Mouse (Mus musculus): ENCODE data around the gene Lsp1.
A peak's percentile ranks its signal among the peaks of the same experiment; 100 is the strongest.

The Lsp1 gene

DNA sequence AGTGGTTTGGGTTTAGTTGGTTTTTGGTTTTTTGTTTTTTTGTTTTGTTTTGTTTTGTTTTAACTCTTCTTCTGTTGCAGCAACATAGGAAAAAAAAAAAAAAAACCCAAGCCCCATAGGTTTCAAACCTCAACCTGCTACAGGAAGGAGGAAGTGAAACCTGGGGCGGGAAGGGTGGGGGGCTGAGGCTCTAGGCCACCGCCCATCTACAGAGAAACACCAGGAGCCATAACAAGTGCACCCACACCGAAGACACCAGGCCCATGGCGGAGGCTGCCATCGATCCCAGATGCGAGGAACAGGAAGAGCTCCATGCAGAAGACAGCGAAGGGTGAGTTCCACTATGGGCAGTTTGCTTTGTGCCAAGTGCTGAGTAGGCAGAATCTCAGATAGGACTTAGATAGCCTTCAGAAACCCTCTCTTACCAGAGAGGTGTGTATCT, at the start of gene Lsp1:
Gene Lsp1, plus strand, starts transcription at position 174 of the 442 bp plus-strand sequence.
- DNase-seq = no peak

DNA sequence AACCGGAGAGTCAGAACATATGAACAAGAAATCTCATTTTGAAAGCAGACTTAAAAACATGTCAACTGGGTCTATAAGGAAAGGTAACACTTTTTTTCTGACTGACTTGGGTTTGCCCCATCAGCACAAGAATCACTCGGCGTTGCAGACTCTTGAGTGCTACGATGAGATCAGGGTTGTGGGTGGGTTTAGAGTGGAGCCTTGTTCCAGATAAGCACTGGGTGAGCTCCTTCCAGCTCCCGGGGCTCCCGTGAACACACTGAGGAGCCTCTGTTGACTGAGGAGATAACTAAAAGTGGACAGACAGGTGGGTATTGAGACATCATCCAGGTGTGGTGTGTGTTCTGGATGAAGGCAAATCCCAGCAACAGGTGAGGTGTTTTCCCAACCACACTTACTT, 47.3 kb upstream of the Lsp1 start:
- no peak for DNase-seq

DNA sequence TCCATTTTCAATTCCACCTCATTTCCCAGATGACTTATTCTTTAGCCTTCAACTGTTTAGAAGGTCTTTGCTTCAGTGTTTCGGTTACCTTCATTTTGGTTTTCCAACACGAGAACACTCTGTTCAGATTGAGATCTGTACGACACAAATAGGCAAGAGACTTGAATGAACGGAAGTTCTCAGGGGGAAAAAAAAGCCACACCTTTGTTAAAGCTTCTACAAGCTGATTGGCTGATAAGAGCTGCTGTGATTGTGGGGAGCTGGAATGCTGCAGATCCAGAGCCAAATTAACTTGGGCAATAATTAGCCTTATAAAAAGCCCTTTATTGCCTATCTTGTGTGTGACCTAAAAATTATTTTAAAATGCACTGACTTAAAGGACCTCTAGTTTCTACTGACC, 45.3 kb upstream of the Lsp1 start:
- no peak for DNase-seq

DNA sequence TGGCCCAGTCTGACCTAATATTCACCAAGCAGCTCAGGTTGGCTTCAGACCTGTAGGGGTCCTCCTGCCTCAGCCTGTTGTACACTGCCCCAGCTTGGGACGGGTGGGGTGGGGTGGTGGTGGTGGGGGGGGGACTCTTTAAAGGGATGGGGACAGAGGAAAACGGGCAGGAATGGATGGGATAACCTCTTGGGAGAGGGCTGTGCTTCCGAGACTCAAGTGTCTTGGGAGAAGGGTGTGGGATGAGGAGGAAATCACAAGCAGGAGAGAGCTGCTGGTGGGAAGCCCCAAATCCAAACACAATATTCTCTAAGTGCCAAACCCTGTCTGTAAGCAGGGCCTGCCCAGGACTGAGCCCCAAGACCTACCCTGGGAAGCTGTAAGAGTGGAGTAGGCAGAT, 44.4 kb upstream of the Lsp1 start:
- no peak for DNase-seq

DNA sequence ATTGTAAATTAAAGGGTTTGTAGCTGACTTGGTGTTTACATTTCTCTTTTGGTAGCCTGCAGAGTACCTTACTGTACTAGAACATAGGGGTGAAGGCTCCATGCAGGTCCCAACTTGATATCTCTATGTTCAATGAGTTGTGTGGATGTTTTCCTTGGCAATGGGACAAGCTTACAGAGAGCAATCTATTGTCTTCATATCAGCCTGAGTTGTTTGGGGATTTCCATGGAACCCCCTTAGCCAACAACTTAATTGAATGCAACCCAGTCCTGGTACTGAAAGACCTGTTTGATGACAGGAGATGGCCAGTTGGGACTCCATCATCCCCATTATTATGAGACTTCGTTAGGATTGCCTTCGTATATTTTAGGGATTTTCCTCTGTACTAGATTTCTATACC, 42.6 kb upstream of the Lsp1 start:
- DNase-seq = no peak

DNA sequence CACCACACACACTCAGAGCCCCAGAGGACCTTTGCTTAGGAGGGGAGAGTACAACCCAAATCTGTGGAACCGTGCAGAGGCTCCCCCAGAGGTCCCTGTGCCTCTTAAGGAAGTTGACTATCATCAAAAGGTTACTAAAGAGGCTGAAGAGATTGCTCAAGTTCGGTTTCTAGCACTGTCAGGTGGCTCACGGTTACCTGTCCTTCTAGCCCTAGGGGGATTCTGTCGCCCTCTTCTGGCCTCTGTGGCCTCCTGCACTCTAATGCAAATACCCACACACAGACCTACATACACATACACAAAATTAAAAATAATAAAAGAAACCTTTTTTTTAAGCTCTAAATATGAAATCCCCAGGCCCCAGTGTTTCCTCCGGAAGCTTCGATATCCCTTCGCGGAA, 41.9 kb upstream of the Lsp1 start:
- no peak for DNase-seq

DNA sequence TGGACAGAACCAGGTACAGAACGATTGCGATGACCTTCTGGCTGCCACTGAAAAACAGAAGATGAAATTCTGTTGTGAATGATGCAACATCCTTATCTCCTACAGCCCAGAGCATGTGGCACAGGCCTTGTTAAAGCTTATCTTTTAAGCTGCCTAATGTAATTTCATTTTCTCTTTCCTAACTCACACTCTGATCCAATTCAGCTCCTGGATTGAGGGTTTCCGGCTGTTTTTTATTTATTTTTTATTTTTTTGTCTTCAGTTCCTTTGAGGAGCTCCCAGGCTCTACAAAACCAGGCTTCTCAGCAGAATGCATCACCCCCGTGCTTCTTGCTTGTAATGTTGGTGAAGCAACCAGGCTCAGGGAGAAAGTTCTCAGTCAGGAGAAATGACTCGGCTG, 40.7 kb upstream of the Lsp1 start:
- DNase-seq = no peak

DNA sequence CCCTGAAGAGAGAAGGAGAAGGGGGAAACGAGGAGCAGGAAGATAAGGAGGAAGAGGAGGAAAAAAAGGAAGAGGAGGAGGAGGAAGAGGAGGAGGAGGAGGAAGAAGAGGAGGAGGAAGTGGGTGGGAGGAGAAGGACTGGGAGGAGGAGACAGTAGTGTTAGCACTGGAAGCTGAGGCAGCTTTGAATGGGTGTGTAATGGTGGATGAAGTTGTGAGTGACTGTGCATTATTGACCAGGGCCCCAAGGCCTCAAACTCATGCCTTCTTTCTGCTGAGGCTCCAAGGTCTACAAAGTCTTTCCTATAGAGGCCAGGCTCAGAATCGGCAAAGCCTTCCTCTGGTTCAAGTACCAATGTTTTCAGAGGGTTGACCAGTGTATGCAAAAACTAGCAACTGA, 38.8 kb upstream of the Lsp1 start:
- DNase-seq = no peak

DNA sequence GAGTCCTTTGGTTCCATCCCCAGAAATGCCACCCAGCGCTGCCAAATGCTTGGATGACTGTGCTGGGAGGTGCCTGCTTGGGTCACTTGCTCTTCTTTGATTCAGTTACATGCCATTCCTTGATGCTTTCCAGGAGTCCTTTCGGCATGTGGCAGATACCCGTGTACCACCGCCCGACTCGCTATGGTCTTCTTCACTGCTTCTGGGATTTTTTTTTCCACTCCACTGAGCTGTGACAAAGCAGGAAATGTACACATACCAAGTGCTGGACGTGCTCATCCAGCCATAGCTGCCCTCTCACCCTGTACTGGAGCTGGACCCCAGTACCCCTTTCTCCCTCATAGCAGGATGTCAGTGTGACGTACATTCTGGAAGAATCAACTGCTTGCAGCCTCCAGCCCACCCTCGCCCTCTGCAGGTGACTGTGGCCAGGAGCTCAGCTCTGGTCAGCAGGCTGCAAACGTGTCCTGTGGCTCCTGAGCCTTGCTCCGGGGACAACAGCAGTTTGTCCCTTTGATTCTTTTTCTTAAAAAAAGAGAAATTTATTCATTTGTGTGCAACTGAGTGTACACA, 34.9 kb upstream of the Lsp1 start:
- DNase-seq = peak; percentile 64

DNA sequence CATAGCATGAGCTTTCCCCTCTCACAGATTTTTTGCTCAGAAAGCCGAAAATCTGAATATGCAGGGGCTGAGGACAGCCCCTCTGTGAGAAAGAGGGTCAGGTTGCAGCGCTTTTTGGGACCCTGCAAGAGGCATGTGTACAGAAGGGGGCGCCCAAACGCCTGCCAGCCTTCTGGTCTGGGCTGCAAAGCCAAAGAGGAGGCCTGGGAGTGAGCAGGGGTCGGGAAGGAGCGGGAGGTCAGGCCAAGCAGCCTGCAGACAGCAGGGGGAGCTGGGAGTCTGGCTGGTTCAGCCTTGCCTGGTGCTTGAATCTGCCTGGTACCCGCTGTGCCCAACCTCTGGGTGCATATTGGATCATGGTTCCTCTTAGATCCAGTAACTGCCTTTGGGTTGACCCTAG, 32.4 kb upstream of the Lsp1 start:
- DNase-seq = peak; percentile 82

DNA sequence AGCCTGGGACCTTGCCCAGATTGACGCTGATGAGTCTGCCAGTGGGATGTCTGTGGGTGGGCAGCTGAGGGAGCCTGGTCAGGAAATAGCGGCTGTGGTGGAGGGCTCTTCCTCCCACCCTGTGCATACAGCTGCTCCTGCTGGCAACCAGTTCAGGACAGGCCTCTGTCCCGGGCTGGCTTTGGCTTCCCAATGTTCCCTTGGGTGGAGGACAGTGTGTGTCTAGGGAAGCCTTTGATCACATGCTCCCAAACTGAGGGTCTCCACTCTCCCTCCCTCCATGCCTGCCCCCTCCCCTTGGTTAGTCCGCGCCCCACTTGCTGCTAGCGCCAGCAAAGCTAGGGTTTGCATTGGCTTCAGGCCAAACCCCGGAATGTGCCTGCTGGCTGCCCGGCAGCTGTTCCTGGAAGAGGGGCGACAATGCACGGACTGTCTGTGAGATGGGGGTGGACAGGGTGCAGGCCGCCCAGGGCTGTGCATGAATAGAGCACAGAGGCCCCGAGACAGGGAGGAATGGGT, 30.4 kb upstream of the Lsp1 start:
- peak; percentile 88 for DNase-seq

DNA sequence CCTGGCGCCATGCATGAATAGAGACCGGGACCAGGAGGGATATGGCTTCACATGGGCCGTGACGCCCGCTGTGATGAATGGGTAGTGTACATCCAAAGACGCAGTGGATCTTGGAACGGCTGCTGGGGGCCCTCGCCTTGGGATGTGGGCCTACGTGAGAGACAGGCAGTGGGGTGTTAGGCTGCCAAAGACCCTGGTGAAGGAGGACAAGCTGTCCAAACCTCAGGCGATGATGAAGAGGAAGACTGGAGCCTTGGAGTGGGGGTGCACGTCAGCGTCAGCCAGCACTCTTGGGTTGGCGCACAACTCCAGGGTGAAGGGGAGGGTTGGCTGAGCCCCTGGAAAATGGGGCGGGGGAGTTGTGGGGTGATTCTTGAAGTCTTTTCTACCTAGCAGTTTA, 29.5 kb upstream of the Lsp1 start:
- DNase-seq = no peak

DNA sequence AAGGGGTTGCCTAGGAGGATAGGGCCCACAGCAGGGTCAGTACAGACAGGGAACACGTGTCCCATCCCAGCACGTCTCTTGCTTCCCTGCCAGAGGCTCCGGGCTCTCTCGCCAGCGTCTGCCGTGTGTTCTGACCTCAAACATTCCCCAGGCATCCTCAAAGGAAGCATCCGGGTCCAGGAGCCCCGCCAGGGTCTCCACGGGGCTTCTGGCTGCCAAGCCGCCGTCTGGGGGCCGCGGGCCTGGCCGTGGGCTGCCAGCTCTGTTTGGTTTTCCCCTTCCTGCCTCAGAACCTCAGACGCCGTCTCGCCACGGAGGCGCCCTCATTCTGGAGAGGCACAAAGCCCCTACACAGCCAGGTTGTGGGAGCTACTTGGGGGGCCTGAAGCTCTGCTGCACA, 27.0 kb upstream of the Lsp1 start:
- DNase-seq = no peak

DNA sequence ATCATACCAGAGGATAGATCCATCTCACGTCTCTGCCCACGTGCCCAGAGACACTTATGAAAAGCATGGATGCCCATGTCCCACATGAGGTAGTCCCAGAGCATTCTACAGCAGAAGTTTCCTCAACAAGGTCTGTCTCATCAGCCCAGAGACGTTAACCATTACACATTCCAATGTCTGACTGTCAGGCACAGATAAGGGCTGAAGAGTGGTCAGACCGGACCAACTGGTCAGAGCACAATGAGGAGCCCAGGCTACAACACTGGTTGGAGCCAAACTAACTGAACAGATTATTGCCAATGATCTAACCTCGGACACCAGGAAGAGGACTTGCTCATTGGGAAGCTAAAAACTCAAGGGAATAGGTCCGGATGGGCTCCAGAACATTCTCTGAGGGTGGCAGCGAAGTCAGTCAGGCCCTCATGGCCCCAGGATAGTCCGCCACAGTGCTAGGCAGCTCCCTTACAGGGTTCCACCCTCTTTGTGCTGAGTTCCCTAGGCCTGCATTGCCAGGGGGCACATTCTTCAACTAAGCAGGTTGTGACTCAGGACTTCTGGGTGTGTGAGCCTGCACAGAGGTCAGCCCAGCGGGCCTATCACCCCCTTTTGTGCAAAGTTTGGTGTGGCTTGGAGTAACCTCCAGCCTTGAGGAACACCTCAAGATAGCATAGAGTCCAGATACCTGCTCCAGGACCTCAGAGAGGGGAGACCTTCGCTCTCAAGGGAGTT, 26.3 kb upstream of the Lsp1 start, which contains the start of gene Syt8:
Gene Syt8, plus strand, starts transcription at position 714 of the 729 bp plus-strand sequence.
- DNase-seq = no peak

DNA sequence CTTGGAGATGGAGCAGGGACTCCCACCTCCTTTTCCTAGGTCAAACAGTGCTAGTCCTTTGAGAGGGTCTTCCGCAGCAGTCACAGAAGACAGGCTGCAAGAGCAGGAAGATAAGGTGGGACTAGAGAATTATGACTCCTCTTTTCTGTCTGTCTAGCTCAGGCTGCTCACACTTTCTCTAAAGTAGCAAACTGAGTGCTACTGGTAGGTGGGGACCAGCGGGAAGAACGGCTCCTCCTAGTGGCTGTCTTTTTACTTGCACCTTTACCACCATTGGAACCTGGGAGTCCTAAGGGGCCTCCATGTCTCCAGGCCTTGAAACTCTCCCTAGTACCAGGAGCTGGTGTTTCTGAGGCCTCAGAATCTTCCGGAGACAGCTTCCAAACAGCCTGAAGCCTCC, 25.1 kb upstream of the Lsp1 start:
- DNase-seq = peak; percentile 82

DNA sequence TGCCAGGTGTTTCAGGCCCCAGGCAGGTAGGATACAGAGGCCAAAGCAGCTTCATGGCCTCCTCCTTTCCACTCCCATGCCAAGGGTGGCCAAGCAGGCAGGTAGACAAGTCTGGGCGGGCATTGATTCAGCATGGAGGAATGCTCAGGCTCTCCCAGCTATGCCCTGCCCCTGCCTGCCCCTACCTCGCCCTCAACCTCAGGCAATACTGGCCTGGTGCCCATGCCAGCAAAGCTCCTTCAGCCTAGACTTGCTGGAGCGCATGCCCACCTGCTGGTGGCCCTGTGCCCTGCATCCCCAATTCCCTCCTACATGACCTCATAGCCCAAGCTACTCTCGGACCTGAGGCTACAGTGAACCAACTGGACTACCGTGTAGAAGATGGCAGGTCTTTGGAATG, 23.3 kb upstream of the Lsp1 start:
- DNase-seq = peak; percentile 35

DNA sequence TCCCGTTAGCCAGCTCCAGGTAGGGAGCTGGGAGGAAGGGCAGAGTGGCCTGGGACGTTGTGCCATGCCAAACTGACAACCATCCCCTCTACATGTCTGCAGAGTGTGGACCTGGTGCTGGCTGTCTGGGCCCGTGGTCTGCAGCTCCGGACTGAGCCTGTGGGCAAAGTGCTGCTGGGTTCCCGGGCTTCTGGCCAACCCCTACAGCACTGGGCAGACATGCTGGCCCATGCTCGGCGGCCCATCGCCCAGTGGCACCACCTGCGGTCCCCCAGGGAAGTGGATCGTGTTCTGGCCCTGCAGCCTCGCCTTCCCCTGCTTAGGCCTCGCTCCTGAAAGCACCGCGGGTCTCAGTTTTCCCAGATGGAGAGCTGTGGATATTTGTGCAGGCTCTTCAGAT, 20.6 kb upstream of the Lsp1 start:
- DNase-seq = no peak

DNA sequence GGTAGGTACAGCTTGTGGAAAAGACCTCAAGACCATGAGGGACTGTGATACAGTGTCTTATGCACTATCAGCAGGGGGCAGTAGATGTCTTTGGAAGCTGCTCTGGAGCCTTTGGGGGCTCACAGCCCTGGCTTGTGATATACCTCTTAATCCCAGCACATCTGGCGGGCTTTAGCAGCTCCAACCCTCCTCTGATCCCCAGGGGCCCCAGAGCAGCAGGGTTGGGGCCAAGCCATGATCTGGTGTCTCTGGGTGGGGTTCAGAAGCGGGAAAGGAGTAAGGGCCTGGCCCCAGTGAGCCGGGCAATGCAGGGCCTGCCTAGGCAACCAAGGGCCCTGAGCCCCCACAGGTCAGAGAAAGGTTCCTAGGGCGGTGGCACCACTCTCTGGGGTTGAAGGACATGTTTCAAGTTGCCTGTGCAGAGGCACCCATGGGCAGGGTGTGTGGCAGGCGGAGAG, 19.9 kb upstream of the Lsp1 start:
- DNase-seq = peak; percentile 71

DNA sequence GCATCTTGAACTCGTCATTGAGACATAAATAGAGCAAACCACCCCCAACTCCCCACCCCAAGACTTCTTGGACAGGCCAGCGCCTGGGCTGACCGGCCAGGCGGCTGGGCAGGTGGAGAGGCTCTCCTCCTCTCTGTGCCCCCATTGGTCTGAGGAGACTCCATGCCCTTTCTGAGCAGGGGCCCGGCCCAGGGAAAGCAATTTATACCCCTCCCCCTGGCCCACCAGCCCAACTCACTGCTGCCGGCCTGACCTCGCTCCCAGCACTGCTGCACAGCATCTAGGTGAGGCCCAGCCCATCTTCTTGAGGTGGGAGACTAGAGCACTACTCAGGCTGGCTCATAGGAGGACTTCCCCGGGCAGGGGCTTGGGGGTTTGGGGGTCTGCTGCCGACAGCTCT, 19.0 kb upstream of the Lsp1 start, which contains the start of gene Tnni2:
Gene Tnni2, plus strand, starts transcription at position 224 of the 400 bp plus-strand sequence.
- no peak for DNase-seq

DNA sequence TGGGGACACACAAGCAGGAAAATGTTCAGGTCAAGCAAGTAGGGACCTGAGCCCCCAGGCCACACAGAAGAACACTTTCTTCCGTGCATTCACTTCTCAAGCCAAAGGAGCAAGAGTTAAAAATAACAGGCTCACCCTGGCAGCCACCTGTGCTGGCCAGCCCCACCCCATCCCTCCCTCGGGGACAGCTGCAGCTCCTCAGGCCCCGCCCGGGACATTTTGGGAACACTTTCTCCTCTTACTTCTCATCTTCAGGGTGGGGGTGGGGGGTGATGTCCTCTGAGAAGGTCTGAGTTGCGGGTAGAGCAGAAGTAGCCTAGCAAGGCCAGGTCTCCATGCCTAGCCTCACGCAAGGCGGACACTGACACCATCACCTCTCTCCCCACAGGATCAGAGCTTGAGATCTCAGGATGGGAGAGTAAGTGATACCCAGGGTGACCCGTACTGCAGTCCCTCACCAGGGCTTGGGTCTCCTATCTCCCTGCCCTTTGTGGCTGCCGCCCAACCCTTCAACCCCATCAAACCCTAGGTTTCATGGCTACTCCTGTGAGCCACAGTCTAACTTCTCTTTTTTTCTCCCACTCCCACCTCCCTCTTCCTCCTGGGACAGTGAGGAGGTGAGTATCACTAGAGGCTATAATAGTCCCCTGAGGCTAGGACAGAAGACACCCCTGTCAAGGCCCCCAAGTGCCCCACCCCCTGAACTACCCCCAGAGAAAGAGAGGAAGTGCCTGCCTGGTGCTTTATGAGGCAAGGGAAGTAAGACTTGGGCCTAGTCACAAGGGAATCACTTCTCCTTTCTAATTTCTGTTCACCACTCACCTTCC, 18.3 kb upstream of the Lsp1 start:
- no peak for DNase-seq

DNA sequence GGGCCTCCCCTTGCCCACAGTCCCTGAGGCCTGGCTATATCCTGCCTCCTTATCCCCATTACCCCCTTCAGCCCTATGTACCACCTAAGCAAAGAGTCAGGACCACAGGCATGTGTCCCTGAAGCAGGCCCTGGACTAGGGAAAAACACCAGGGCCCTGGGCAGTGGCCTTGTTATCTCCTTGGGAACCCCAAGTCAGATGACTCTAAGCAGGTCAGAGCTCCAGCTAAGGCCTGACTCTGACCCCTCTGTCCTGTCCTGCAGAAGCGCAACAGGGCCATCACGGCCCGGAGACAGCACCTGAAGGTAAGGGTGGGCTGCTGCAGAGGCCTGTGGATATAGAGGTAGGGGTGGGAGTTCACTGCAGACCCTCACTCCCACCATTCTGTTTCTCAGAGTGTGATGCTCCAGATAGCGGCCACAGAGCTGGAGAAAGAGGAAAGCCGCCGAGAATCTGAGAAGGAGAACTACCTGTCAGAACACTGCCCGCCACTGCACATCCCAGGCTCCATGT, 17.6 kb upstream of the Lsp1 start:
- no peak for DNase-seq

DNA sequence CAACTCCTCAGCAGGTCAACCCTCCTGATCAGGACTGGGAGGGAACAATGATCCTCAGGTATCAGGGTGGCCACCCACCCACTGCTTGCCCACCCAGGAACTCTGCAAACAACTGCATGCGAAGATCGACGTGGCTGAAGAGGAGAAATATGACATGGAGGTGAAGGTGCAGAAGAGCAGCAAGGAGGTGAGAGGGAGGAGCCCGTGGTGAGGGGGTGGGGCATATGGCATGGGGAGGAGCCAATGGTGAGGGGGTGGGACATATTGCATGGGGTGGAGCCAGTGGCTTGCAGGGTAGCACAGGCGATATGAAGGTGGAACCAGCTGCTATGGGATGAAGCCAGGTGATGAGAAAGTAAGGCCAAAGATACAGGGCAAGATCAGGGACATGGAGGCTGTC, 17.1 kb upstream of the Lsp1 start:
- DNase-seq = no peak

DNA sequence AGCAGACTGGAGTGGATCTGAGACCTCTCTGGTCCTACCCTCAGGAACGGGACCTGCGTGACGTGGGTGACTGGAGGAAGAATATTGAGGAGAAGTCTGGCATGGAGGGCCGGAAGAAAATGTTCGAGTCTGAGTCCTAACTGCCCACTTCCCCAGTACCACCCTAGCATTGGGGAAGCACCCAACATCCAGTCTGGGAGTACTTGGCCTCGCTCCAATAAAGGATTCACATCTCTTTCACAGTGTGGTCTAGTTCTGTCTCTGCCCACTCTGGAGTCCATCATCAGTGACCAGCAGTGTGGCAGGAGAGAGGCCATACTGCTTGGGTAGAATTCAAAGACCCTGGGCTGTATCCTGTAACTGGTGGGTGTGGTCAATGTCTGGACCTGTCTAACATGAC, 16.4 kb upstream of the Lsp1 start:
- DNase-seq = no peak
